Mouse (Mus musculus): ENCODE data around the gene St6gal1.

DNA sequence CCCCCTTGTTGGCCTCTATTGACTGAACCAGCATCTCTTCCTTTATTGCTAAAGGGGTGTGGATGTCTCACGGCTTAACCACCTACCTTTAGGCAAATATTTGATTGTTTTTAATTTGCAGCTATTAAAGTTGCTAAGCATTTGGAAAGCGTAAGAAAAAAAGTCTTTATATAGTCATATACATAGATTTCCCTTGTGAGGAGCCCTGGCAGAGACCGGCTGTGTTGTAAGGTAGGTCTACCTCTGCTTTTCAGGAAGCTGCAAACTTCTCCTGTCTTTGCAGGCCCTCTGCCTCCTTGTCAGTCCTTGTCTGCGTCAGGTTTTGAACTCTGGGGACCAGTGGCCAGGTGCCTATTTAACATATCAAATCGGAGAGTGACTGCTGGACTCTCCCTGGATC is 38.3 kb downstream of the St6gal1 start:
- TF ChIP-seq POLR2A (IDR thresholded peaks at IDR 0.05; ENCODE audit: insufficient read length, low read depth) (no peak), E2F4 (IDR thresholded peaks at IDR 0.05; ENCODE audit: insufficient read depth) (no peak), USF1 (IDR thresholded peaks at IDR 0.05; ENCODE audit: low read depth) (no peak)
